Mouse (Mus musculus): Measurements from ENCODE around the gene Fdxacb1. TPM values are rescaled to one million over a fixed set of nuclear protein-coding genes. Genes with fewer than 3 reads are reported as not detected.

The Fdxacb1 gene
- polyA plus RNA-seq, 1 experiment from 2014 or later: 11.7 TPM

DNA sequence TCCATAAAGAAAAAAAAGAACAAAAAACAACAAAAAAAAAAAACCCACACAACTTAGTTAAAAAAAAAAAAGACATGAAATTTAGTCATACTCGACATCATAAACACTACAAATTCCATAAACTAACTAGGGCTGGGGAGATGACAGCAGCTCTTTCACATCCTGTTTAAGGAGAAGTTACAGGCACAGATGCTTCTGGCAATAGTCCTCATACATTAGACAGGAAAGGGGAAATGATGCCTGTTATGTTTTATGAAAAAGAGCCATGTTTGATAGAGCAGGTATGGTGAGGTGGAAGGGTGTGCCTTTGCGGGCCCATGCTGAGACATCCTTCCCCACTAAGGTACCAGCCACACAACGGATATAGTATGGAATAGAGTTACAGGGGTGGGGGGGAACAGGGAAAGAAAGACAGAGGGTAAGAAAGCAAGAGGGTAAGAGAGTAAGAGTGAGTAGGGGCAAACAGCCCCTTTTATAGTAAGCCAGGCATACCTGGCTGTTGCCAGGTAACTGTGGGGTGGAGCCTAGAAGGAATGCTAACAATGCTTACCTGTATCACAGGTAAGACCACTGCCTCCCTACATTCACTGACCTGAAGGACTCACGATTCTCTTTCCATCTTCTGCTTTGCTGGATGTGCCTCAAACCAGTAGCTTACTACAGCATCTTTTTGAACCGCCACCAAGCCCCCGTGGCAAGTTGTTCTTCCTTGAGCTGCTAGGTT lies 6.4 kb upstream of the Fdxacb1 start:
- Histone ChIP-seq H3K4me3 (ENCODE audit: low read depth, low read length) (no peak overlapping the region), H3K36me3 (ENCODE audit: control insufficient read depth, insufficient read depth, low read length) (no peaks in the 10 kb centered on the region), H3K9me3 (replicated peaks; ENCODE audit: control insufficient read depth, low read length, poor library complexity, severe bottlenecking) (no peaks in the 10 kb centered on the region), H3K4me2 (ENCODE audit: low read length) (no peak overlapping the region), H3K27me3 (ENCODE audit: control insufficient read depth, insufficient read depth, low read depth, low read length) (no peaks in the 10 kb centered on the region), H3K4me1 (ENCODE audit: control insufficient read depth, insufficient read depth, low read length) (peaks cover 2% of the 10 kb centered on the region; the same call in 1 of the 2 replicates), H3K9ac (ENCODE audit: low read depth, low read length) (no peak overlapping the region), H3K27ac (ENCODE audit: low read length) (no peak overlapping the region)
- ATAC-seq: no peak
- WGBS: 68% methylated on average over 6 of the region's 6 CpGs

DNA sequence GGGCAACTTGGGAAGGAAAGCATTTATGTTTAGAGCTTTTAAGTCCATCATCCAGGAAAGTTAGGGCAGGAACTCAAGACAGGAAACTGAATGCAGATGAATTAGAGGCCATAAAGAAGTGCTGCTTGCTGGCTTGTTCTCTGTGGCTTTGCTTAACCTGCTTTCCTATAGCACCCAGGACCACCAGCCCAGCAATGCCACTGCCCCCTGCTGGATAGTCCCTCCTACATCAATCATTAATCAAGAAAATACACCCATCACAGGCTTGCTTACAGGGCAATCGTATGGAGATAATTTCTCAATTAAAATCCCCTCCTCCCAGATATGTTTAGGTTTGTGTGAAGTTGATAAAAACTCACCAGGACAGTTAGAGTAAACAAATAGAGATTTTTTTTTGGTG lies 4.7 kb upstream of the Fdxacb1 start:
- Histone ChIP-seq H3K4me1 (ENCODE audit: control insufficient read depth, insufficient read depth, low read length) (peaks cover 8% of the 10 kb centered on the region), H3K27me3 (ENCODE audit: control insufficient read depth, insufficient read depth, low read depth, low read length) (no peaks in the 10 kb centered on the region), H3K27ac (ENCODE audit: low read length) (no peak overlapping the region), H3K36me3 (ENCODE audit: control insufficient read depth, insufficient read depth, low read length) (no peaks in the 10 kb centered on the region), H3K4me3 (ENCODE audit: low read depth, low read length) (no peak overlapping the region), H3K9me3 (replicated peaks; ENCODE audit: control insufficient read depth, low read length, poor library complexity, severe bottlenecking) (no peaks in the 10 kb centered on the region), H3K9ac (ENCODE audit: low read depth, low read length) (no peak overlapping the region), H3K4me2 (ENCODE audit: low read length) (no peak overlapping the region)
- no peak for ATAC-seq
- WGBS: 69% methylated on average over 1 of the region's 1 CpGs

DNA sequence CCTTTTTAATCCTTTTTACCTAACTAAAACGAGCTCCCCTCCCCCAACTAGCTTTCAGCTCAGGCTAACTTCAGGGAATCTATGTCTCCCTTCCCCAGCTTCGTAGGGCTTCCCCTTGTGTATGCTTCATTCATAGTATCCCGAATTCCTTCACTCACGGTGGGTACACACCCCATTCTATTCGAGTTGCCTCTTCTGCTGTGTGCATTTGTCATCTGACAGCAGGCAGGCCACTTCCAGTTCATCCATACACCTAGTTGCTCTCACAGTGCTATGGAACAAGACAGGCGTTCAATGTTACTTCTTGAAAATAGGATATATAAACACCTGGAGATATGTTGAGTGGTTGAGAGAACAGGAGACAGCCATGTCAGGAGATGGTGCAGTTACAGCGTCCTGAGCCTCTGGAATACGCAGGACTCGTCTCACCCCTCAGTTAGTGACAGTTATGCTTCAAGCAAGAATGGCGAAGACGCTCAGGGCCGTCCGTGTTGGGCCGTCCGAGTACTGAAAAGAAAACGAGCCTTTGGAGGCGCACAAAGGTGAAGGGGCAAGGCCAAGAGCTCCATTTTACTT lies 417 bp upstream of the Fdxacb1 start:
- peak overlapping the region; percentile 71 for H3K4me2 ChIP-seq (ENCODE audit: low read length)
- WGBS: 6% methylated on average over 17 of the region's 17 CpGs
- peak overlapping the region; percentile 75 for H3K9ac ChIP-seq (ENCODE audit: low read depth, low read length)
- H3K27ac ChIP-seq (ENCODE audit: low read length): peak overlapping the region; percentile 93
- no peaks in the 10 kb centered on the region for H3K36me3 ChIP-seq (ENCODE audit: control insufficient read depth, insufficient read depth, low read length)
- H3K9me3 ChIP-seq (replicated peaks; ENCODE audit: control insufficient read depth, low read length, poor library complexity, severe bottlenecking): no peaks in the 10 kb centered on the region
- peak overlapping the region; percentile 61 for H3K4me3 ChIP-seq (ENCODE audit: low read depth, low read length)
- H3K27me3 ChIP-seq (ENCODE audit: control insufficient read depth, insufficient read depth, low read depth, low read length): no peaks in the 10 kb centered on the region
- peak; percentile 76; the same call in 1 of the 2 replicates for ATAC-seq
- H3K4me1 ChIP-seq (ENCODE audit: control insufficient read depth, insufficient read depth, low read length): peaks cover 19% of the 10 kb centered on the region

DNA sequence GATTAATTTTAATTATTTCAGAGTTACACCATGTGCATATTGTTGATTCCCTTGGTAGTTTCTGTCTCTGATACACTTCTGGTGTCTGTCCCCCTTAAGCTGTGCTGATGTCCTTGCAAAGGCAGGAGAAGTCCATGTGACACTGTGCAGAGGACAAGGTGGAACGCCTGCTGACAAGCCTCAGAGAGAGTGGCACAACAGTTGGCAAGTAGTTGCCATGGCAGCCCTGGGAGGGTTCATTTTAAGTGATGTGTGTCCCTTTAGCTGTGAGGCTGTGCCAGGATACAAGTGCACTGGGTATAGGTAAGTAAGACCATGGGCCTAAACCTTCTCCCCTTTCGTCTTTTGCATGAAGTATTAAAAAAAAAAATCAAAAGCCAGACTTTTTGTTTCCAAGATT lies 2.0 kb downstream of the Fdxacb1 start:
- Histone ChIP-seq H3K4me1 (ENCODE audit: control insufficient read depth, insufficient read depth, low read length) (peaks cover 29% of the 10 kb centered on the region), H3K27ac (ENCODE audit: low read length) (no peak overlapping the region), H3K4me2 (ENCODE audit: low read length) (no peak overlapping the region), H3K27me3 (ENCODE audit: control insufficient read depth, insufficient read depth, low read depth, low read length) (no peaks in the 10 kb centered on the region), H3K36me3 (ENCODE audit: control insufficient read depth, insufficient read depth, low read length) (no peaks in the 10 kb centered on the region), H3K4me3 (ENCODE audit: low read depth, low read length) (no peak overlapping the region), H3K9ac (ENCODE audit: low read depth, low read length) (no peak overlapping the region), H3K9me3 (replicated peaks; ENCODE audit: control insufficient read depth, low read length, poor library complexity, severe bottlenecking) (no peaks in the 10 kb centered on the region)
- no peak for ATAC-seq
- WGBS: 78% methylated on average over 2 of the region's 2 CpGs

DNA sequence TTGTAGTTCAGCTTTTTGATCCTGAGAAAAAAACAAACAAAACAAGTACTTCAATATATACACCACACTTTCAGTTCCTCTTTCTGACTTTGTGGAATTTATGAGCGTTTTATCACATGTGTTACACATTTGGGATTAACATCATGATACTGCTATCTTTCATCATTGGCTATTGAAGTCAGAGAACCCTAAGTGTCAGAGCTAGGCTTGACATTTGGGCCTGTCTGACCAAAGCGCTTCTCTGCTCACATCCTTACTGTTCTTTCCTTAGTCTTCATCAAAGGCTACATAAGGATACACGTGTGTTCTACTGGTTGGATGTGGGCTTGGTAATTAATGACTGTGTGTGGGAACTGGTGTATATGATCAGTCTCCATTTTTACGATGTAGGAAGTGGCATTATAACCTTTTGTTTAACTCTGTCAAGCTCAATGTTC lies 6.0 kb downstream of the Fdxacb1 start:
- H3K4me1 ChIP-seq (ENCODE audit: control insufficient read depth, insufficient read depth, low read length): peaks cover 25% of the 10 kb centered on the region
- no peak overlapping the region; the same call in 1 of the 2 replicates for H3K27ac ChIP-seq (ENCODE audit: low read length)
- H3K9me3 ChIP-seq (replicated peaks; ENCODE audit: control insufficient read depth, low read length, poor library complexity, severe bottlenecking): no peaks in the 10 kb centered on the region
- peak overlapping the region; percentile 75 for H3K4me2 ChIP-seq (ENCODE audit: low read length)
- no peaks in the 10 kb centered on the region for H3K27me3 ChIP-seq (ENCODE audit: control insufficient read depth, insufficient read depth, low read depth, low read length)
- no peaks in the 10 kb centered on the region for H3K36me3 ChIP-seq (ENCODE audit: control insufficient read depth, insufficient read depth, low read length)
- H3K4me3 ChIP-seq (ENCODE audit: low read depth, low read length): 0 out of 2 replicates have a peak overlapping the region, but pooled peaks have one; percentile 0
- 74% methylated on average over 4 of the region's 4 CpGs for WGBS
- no peak overlapping the region for H3K9ac ChIP-seq (ENCODE audit: low read depth, low read length)
- ATAC-seq: no peak

DNA sequence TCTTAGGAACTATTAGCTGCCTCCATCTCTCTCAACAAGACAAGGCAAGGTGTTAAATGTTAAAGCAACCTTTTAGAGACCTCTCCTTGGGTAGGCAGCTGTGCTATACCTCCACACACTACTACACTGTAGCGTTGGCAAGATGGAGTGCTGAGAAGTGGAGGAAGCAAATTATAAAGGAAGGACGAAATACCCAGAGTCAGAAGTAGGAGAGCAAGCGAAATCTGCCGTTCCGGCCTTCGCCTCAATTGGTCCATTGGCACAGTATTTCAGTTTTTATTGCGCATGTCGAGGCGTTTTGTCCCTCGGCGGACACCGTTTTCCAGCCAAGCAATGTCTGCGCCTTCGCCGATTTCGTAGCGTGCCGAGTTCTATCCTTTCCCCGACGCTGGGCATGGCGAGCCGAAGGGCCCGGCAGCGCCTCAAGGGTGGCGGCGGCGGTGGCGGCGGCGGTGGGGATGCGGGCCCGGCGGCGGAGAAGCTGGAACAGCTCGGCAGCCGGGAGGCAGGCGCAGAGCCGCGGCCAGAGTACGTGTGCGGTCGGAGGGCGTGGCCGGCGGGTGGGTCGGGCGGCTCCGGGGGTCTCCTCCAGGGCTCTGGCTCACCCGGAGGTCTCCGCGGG lies 7.1 kb downstream of the Fdxacb1 start, which contains the start of the genes Alg9 and 1110032A03Rik:
Alg9 (plus strand) TSS at position 29 of the 622 bp plus-strand sequence.
1110032A03Rik (minus strand) TSS at position 530 of the 622 bp plus-strand sequence.
- ATAC-seq: peak; percentile 80
- WGBS: under 1% methylated on average over 51 of the region's 51 CpGs
- H3K9me3 ChIP-seq (replicated peaks; ENCODE audit: control insufficient read depth, low read length, poor library complexity, severe bottlenecking): no peaks in the 10 kb centered on the region

DNA sequence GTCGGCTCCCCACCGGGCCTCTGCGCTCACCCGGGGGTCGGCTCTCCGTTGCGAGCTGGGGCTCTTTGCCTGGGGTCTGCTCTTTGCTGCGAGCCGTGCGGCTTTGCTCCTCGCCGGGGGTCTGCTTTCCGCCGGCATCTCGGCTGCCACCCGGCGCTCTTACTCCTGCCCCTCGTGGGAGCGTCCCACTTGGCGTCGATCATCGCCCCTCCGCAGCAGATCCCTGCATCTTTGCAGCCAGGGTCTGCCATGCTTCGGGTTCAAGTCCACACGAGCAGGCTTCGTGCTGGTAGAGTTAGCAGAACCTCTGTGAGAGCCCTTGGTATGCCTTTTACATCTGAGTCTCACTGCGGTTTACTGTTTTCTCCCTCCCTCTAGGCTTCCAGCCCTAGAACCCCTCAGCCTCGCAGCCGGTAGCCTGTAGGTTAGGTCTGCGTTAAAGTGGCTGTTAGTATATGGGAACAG lies 7.7 kb downstream of the Fdxacb1 start:
- under 1% methylated on average over 30 of the region's 30 CpGs for WGBS
- H3K9me3 ChIP-seq (replicated peaks; ENCODE audit: control insufficient read depth, low read length, poor library complexity, severe bottlenecking): no peaks in the 10 kb centered on the region
- no peaks in the 10 kb centered on the region for H3K27me3 ChIP-seq (ENCODE audit: control insufficient read depth, insufficient read depth, low read depth, low read length)
- peaks cover 9% of the 10 kb centered on the region; the same call in 1 of the 2 replicates for H3K36me3 ChIP-seq (ENCODE audit: control insufficient read depth, insufficient read depth, low read length)
- H3K9ac ChIP-seq (ENCODE audit: low read depth, low read length): peak overlapping the region; percentile 89
- H3K4me3 ChIP-seq (ENCODE audit: low read depth, low read length): peak overlapping the region; percentile 82
- H3K4me1 ChIP-seq (ENCODE audit: control insufficient read depth, insufficient read depth, low read length): peaks cover 19% of the 10 kb centered on the region
- peak overlapping the region; percentile 75 for H3K4me2 ChIP-seq (ENCODE audit: low read length)
- ATAC-seq: peak; percentile 61
- H3K27ac ChIP-seq (ENCODE audit: low read length): peak overlapping the region; percentile 92

More for the DNA sequence above, 7.1 kb downstream of the Fdxacb1 start, which contains the start of the genes Alg9 and 1110032A03Rik:
- Histone ChIP-seq H3K4me2 (ENCODE audit: low read length) (peak within 1 kb of the TSS; percentile 75), H3K27me3 (ENCODE audit: control insufficient read depth, insufficient read depth, low read depth, low read length) (no peaks in the 10 kb centered on the region), H3K27ac (ENCODE audit: low read length) (peak within 1 kb of the TSS; percentile 92), H3K36me3 (ENCODE audit: control insufficient read depth, insufficient read depth, low read length) (peaks cover 4% of the 10 kb centered on the region; the same call in 1 of the 2 replicates), H3K4me3 (ENCODE audit: low read depth, low read length) (peak within 1 kb of the TSS; percentile 82), H3K9ac (ENCODE audit: low read depth, low read length) (peak within 1 kb of the TSS; percentile 89), H3K4me1 (ENCODE audit: control insufficient read depth, insufficient read depth, low read length) (peaks cover 19% of the 10 kb centered on the region)

DNA sequence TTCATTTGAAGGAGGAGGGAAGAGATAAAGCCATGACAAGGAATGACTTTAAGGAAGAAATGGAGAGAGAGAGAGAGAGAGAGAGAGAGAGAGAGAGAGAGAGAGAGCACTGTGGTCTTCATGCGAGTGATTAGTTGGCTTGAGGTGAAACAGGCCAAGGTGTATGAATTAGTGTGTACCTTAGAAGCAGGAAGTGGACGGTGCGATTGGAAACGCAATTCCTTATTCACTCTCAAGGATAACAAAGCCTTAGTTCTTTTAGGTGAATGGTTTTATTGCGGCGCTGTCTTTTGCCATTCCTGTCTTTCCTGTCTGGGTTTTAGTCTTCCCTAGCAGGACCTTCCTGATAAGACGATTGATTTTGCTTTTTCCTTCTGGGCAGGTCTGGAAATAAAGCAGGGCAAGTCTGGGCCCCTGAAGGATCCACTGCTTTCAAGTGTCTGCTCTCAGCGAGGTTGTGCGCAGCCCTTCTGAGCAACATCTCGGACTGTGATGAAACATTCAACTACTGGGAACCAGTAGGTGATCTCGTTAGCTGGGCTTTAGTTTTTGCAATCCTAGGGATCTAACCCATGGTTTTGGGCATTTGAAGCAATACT lies 8.2 kb downstream of the Fdxacb1 start:
- 60% methylated on average over 11 of the region's 11 CpGs for WGBS

More for the DNA sequence above, 8.2 kb downstream of the Fdxacb1 start:
- peak overlapping the region; percentile 89 for H3K9ac ChIP-seq (ENCODE audit: low read depth, low read length)
- H3K36me3 ChIP-seq (ENCODE audit: control insufficient read depth, insufficient read depth, low read length): peaks cover 14% of the 10 kb centered on the region
- H3K27ac ChIP-seq (ENCODE audit: low read length): peak overlapping the region; percentile 92
- peak overlapping the region; percentile 75 for H3K4me2 ChIP-seq (ENCODE audit: low read length)
- ATAC-seq: no peak
- H3K27me3 ChIP-seq (ENCODE audit: control insufficient read depth, insufficient read depth, low read depth, low read length): no peaks in the 10 kb centered on the region
- H3K4me3 ChIP-seq (ENCODE audit: low read depth, low read length): peak overlapping the region; percentile 82
- no peaks in the 10 kb centered on the region for H3K9me3 ChIP-seq (replicated peaks; ENCODE audit: control insufficient read depth, low read length, poor library complexity, severe bottlenecking)
- H3K4me1 ChIP-seq (ENCODE audit: control insufficient read depth, insufficient read depth, low read length): peaks cover 19% of the 10 kb centered on the region

Data from midbrain, embryonic 16.5 days (tissue).